Mouse (Mus musculus) liver, adult 2 months (tissue): ENCODE results near the gene Prm2.

ENCODE experiments used
- CTCF ChIP-seq: fragments of 200-500 bp; IDR thresholded peaks from 2 replicates; pipeline ENCODE4 v1.5.1; 2011; ENCODE audit warnings: low read depth, low read length, control low read depth
- POLR2A ChIP-seq: fragments of 200-500 bp; IDR thresholded peaks from 2 replicates; pipeline ENCODE4 v1.6.1; 2011; ENCODE audit warnings: low read length, control low read depth; ENCODE audit not compliant: insufficient read depth; ENCODE audit errors: extremely low read depth

- TF ChIP-seq CTCF, result peak; percentile 68
- no peak for TF ChIP-seq POLR2A
Observed at GRCm38 (mm10) chr16:10767158-10767557, 28.8 kb downstream of the Prm2 start.
